Mouse (Mus musculus) liver, adult 2 months (tissue): Measurements from ENCODE around the gene Mrpl54.

Experiments
- CTCF ChIP-seq: fragments of 200-500 bp; IDR thresholded peaks from 2 replicates; pipeline ENCODE4 v1.5.1; 2011; ENCODE audit warnings: low read depth, low read length, control low read depth
- POLR2A ChIP-seq: fragments of 200-500 bp; IDR thresholded peaks from 2 replicates; pipeline ENCODE4 v1.6.1; 2011; ENCODE audit warnings: low read length, control low read depth; ENCODE audit not compliant: insufficient read depth; ENCODE audit errors: extremely low read depth

DNA sequence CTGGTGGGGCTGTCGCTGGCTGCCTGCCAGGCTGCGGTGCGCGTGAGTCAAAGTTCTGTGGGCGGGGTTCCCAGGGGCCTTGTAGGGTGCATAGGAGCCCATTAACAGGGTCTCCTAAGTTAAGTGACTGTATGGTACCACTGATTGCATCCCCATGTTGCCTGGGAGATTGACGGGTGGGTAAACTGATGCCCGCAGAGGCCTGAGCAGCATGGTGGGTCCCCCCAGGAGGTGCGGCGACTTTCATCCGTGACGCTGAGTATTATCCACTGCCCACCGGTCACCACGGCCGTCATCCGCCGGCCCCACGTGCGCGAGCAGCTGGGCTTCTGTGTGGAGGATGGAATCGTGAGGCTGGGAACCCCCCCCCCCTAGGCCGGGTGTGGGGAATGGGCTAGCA is 5.6 kb upstream of the Mrpl54 start:
- TF ChIP-seq CTCF (no peak), POLR2A (no peak)
